Mouse (Mus musculus) ES-Bruce4 (cell line): Measurements from ENCODE around the gene Zbed4.

Experiments
- CTCF ChIP-seq: IDR thresholded peaks from one replicate; pipeline ENCODE4 v1.8.1; 2011; ENCODE audit warnings: low read depth, low read length
- EP300 ChIP-seq: IDR thresholded peaks from 2 replicates; pipeline ENCODE4 v1.6.1; 2011; ENCODE audit warnings: low read depth, low read length; ENCODE audit not compliant: insufficient read depth
- POLR2A ChIP-seq: IDR thresholded peaks from one replicate; pipeline ENCODE4 v1.8.1; 2011; ENCODE audit warnings: low read length; ENCODE audit not compliant: insufficient read depth

DNA sequence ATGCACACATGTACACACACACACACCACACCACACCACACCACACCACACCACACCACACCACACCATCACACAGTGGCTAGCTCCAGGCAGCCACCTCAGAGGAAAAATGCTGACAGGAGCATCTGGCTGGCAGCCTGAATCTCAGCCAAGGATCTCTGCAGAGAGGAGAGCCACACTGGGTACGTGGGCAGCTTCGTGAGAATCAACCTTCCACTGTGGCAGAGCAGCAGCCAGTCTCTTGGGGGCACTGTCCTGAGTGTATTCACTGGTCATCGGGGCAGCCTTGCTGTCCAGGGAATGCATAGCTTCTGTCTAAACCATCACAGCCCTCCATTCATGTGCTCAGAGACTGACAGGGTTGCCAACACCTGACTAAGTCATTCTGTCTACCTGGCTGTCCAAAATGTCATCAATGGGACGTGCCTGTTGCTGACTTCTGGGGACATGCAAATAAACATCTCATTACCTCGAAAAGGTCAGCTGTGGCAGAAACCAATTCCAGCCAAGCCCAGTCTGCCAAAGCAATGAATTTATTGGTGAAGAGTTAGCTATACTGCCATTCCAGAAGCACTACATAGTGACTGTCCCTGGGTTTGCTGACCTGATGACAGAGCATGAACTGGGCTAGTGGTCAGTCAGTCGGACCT lies 78.5 kb downstream of the Zbed4 start:
- no peak for TF ChIP-seq CTCF
- no peak for TF ChIP-seq POLR2A
- TF ChIP-seq EP300, result no peak
